Mouse (Mus musculus) cerebellum, postnatal 25 days (tissue): ENCODE measurements around the gene Mtif3.
A peak's percentile ranks its signal among the peaks of the same experiment; 100 is the strongest.

Experiments used
- DNase-seq, 2 experiments: peaks; one replicate each; pipeline ENCODE4 v3.0.0; 2021; ENCODE audit warnings: mixed read lengths in 2 of 2

Mtif3 gene

DNA sequence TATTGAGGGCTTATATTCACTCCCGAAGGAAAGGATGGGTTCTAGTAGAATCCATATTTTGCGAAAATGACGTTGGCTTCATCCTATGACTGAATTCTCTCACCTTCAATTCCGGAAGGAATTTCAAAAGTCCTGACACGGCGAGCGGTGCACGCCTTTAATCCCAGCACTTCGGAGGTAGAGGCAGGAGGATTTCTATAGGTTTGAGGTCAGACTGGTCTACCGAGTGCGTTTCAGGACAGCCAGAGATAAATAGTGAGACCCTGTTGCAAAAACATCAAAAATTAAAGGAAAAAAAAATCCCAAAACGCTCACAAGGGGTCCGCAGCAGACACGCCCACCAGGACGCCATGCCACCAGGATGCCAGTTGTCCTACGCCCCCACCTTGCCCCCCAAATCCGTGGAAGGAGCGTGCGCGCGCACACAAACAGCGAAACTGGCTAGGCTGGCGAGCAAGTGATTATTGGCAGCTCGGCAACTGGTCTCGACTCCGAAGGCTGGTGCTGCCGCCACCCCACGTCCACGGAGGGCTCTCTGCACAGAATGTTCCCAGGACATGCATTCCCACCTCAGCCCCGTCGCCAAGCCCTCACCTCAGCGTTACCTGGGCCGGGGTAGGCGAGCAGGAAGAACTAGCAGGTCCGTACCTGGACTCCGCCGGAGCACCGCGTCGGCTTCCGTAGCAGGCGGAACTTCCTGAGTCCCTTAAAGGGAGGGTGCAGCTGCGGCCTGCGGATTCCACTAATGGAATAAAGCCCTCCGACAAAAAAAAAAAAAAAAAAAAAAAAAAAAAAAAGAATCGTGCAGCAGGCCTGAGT is at the start of gene Mtif3:
TSS of gene Mtif3 (minus strand) at position 683 of the 819 bp plus-strand sequence.
- peak; percentile 92 to 94 for DNase-seq

- no peak for DNase-seq
These were observed 47.7 kb upstream of the Mtif3 start for GRCm38 (mm10) chr5:147011333-147011732.

DNA sequence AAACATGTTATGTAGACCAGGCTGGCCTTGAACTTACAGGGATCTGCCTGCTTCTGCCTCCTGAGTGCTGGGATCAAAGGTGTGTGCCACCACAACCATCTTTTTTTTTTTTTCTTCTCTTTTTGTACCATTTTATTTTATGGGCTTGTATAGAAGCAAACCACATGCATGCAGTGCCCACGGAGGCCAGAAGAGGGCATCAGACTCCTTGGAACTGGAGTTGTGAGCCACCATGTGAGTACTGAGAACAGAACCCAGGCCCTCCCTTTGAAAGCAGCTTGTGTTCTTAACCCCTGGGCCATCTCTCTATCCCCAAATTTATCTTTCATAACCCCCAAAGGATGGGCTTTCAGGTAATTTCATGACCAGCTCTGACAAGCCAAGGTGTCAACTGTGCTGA is 39.7 kb upstream of the Mtif3 start:
- no peak for DNase-seq

- no peak for DNase-seq
These were observed 37.7 kb upstream of the Mtif3 start for GRCm38 (mm10) chr5:147001312-147001711.

- no peak for DNase-seq
These were observed 35.2 kb upstream of the Mtif3 start for GRCm38 (mm10) chr5:146998802-146999201.

- DNase-seq: no peak
These were observed 33.2 kb upstream of the Mtif3 start for GRCm38 (mm10) chr5:146996812-146997211.

DNA sequence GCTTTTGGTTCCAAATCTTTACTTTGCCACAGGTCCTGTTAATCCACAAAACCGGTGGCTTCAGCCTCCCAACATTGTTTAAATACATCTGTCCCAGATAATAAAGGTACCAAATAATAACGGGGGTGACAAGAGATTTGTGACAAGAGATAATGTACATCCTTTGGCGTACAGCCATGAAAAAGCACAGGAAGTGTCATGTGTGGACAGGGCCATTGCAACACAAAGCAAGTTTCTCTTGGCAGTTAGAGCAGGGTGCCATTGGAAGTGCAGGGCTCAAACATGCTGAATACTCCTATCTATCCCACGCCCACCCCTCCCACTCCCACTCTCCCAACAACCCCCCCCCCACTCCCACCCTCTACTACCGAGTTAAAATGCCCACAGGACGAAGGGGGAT is 31.4 kb upstream of the Mtif3 start:
- DNase-seq: no peak

DNA sequence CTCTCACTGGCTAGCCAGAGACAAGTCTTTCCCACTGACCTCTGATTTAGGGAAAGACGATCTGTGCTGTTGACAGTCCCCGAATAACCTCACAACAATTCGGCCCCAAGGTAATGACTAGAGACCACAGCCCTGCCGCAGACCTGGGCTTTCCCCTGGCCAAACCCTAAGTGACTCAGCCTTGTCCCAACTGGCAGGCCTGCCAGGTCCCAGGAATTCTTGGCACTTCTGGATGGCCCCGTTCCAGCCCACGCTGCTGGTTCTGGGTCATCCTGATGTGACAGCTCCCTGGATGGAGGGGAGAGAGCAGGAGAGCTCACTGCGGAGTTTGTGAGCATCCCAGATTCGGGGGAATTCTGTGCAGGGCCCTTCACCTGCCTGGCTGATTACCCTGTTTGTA is 29.9 kb upstream of the Mtif3 start:
- no peak for DNase-seq

GRCm38 (mm10) chr5:146989051-146989450 is 25.5 kb upstream of the Mtif3 start:
- no peak for DNase-seq

DNA sequence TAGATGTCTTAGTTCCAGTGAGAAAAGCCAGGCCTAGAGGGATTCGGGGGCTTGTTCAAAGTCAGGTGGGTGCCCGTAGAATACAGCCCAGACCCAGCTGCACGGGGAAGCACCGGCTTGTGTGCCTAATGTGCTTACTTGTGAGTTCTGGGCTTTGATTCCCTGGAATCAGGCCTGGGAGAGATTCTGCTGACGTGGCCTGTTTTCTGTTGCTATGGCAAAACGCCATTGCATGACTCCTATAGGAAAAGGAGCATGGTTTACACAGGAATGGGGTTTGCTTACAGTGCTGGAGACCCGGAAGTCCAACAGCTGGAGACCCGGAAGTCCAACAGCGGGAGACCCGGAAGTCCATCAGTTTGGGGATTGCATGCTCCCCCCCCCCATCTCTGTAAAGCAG is 24.0 kb upstream of the Mtif3 start:
- no peak for DNase-seq

DNA sequence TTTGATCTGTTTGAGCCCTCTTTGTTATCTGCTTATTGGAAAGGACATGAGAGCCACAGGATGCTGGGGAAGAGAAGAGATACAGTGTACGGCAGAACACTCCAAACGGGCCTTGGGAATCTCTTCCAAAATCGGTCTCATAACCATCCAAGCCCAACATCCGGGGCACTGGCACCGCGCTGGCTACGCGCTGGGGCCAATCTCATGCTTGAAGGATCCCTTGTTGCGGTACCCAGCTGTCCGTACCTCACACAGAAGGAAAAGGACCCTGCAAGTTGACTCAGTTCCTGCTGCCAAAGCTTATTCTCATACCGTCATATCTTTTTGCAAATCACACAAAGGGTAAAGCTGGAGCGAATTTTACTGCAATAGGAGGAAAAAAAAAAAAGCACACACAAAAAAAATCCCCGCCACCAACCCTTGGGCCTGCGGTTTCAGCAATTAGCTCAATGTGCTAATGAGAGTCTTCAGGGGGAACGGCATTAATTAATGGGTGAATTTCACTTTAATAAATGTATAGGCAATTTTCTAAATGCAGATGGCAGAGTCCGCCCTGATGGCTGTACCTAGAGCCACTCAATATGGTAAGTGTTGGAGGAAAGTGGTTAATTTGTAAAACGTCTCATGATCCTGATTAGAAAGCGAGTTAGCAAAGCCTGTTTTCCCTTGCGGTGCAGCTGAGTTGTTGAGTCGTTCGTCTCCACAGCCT is 22.3 kb upstream of the Mtif3 start:
- no peak for DNase-seq

- peak; percentile 76 to 84 for DNase-seq
These were observed 19.6 kb upstream of the Mtif3 start for GRCm38 (mm10) chr5:146983216-146983615.

DNA sequence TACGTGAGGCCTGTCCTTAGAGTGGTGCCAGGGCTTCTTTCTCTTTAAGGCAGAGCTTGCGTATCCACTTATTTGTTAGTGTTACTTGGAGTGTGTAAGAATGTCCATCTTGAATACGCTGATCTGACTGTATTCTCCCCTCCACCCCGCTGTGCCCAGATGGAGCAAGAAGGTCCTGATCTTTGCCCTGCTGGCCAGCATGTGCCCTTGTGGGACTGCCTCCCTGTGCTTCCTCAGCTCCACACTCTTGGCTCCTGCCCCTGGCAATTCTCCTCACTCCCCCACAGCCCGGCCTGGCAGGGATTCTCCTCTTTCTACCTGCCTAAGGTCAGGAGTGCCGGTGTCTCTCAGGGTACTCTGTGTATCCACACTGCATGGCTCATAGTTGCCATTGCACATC is 17.8 kb upstream of the Mtif3 start:
- no peak for DNase-seq

- no peak for DNase-seq
These were observed 11.2 kb upstream of the Mtif3 start for GRCm38 (mm10) chr5:146974781-146975123.

GRCm38 (mm10) chr5:146973858-146974780 is 10.5 kb upstream of the Mtif3 start:
- DNase-seq: no peak

GRCm38 (mm10) chr5:146973353-146973752 is 9.8 kb upstream of the Mtif3 start:
- DNase-seq: no peak

- DNase-seq: no peak
These were observed 8.4 kb upstream of the Mtif3 start for GRCm38 (mm10) chr5:146971776-146972561.

DNA sequence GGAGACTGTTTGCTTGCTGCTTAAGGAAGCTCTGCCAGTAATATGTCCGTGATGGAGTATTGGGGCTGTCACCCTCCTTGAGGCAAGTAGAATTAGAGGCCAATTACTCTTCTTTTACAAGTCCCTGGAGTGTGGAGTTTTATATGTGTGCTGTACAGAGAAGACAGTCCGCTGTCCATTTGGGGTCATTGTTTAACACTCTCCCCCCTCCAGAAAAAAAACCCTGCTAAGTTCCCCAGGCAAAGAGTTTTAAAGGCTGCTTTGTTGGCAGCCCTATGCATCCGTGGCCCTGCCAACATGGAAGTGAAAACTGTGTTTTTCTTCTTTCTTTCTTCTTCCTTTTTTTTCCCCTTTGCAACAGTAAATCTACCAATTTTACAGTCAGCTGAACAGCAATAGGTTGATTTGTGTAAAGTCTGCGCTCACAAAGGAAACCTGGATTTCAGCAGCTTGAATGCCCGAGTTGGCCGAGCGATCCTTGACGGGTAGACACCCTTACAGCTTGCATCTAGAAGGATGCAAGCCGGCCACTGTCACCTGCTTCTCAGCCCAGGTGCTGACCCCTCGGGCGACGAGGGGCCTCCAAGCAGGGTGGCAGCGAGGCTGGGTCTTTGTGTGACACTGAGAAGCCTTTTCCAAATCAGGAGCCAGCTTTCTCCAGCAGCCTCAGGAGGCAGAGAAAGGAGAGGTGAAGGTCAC is 5.2 kb upstream of the Mtif3 start:
- DNase-seq: no peak

- no peak for DNase-seq
These were observed 308 bp upstream of the Mtif3 start for GRCm38 (mm10) chr5:146963937-146964278.

DNA sequence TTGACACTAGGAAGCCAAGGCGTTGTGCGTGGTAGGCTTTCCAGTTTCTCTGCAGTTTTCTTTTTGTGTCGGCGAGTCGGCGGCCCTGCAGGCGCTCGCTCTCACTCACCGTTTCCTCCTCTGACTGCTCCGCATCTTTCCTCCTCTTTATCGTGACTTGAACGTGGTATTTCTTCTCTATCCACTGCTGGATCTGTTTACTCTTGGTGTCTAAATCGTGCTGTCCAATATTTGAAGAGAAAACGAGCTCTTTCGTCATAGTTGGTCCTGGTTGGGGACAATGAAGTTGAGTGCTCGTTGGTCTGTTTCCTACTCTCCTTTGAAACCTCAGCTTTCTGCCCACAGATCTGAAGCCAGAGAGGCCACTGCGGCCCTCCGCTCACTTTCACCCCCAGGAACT is 6.9 kb downstream of the Mtif3 start:
- no peak for DNase-seq

DNA sequence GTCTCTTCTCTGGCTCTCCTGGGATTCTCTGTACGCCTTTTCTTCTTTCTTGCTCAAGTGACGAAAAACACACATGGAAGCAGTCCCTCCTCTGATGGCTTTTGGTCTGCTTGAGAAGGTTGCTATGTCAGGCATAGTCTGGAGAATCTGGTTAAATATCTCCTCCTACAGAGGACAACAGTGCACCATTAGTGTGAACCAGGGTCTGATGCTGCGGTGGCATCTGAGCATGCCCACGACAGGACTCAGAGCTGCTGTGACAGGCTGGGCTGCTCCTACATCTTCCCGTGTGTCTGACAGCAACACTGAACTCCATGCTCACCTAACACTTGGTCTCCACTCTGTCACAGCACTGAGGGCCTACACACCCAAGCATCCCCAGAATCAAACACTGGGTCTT is 7.9 kb downstream of the Mtif3 start:
- DNase-seq: no peak

- no peak for DNase-seq
These were observed 9.0 kb downstream of the Mtif3 start for GRCm38 (mm10) chr5:146954576-146954975.
